Comparison of ENCODE assay signal across 12 mouse cellular contexts in genomic region chr1:180980464-180980863, GRCm38 (mm10). TPM values are rescaled to one million over a fixed set of nuclear protein-coding genes. Genes with fewer than 3 reads are reported as not detected.
DNase-seq lines count a peak whose midpoint lies in the region; ATAC-seq and TF ChIP-seq lines count a peak whose summit lies in the region.
"Had no signal": no experiment of that assay in that cellular context is flagged by ENCODE, and none has a peak within 500 bp of the region (broad histone marks: within the 10 kb centered on the region; RNA-seq: fewer than 3 reads in every experiment).

No protein-coding gene starts in this region.

- H3K36me3 ChIP-seq in lung, embryonic 15.5 days, result no peaks in the 10 kb centered on the region

- H3K4me3 ChIP-seq in lung, embryonic 15.5 days, result no peak overlapping the region
- H3K4me3 ChIP-seq in cortical plate, adult 2 months (ENCODE audit: insufficient read depth, low read length), result no peak overlapping the region

- no peaks in the 10 kb centered on the region for H3K4me1 ChIP-seq in lung, embryonic 15.5 days
- H3K4me1 ChIP-seq in cortical plate, adult 2 months (ENCODE audit: control insufficient read depth, insufficient read depth, low read length), result no peaks in the 10 kb centered on the region

- no peak overlapping the region for H3K9ac ChIP-seq in lung, embryonic 15.5 days
- H3K9ac ChIP-seq: hindbrain, embryonic 14.5 days had no signal

- H3K4me2 ChIP-seq in lung, embryonic 15.5 days, result no peak overlapping the region
- H3K4me2 ChIP-seq: hindbrain, embryonic 14.5 days had no signal

- no peaks in the 10 kb centered on the region for H3K27me3 ChIP-seq in lung, embryonic 15.5 days

- WGBS in lung, embryonic 15.5 days, result 63% methylated on average over 2 of the region's 2 CpGs

- no peak for TF ChIP-seq POLR2A in cortical plate, adult 2 months (IDR thresholded peaks at IDR 0.05; ENCODE audit: extremely low read depth, insufficient read depth, low read length)

- 0 out of 2 replicates have a peak, but pooled peaks have one; percentile 14 for ATAC-seq in lung, embryonic 15.5 days (ENCODE audit: borderline replicate concordance, extremely low read depth, low FRiP score, low TSS enrichment)
- peak; percentile 42; the same call in 1 of the 2 replicates for ATAC-seq in neutrophil, adult 5-6 weeks (ENCODE audit: extremely low read depth, insufficient number of reproducible peaks, low FRiP score, poor library complexity, severe bottlenecking)

- no peaks in the 10 kb centered on the region for H3K9me3 ChIP-seq in lung, embryonic 15.5 days

- 0 out of 2 replicates have a peak, but pooled peaks have one; percentile 8 for TF ChIP-seq CTCF in cortical plate, adult 2 months (IDR thresholded peaks at IDR 0.05; ENCODE audit: extremely low read depth, insufficient read depth, low read length)

- peak; percentile 18 for DNase-seq in embryo, embryonic 10 days (ENCODE audit: low spot score)
- no peak for DNase-seq in embryo, embryonic 11 days
- DNase-seq in lung, postnatal 25 days (ENCODE audit: low spot score), result no peak
- DNase-seq in Muller cell, postnatal 12 days (ENCODE audit: inconsistent ontology term), result no peak
- no peak for DNase-seq in right cerebral cortex, postnatal 10 days (ENCODE audit: low spot score in 2 of 2)
- DNase-seq: cerebellum, adult 11-12 months; layer of hippocampus, adult 9-11 months; right cerebral cortex, postnatal 4 days had no signal

- no peak overlapping the region for H3K27ac ChIP-seq in lung, embryonic 15.5 days
- H3K27ac ChIP-seq in cortical plate, adult 2 months (ENCODE audit: insufficient read depth, low read length), result no peak overlapping the region
- H3K27ac ChIP-seq: hindbrain, embryonic 14.5 days had no signal

RNA-seq across cellular contexts. Expression of gene Tmem63a, which starts 38.3 kb away (rescaled TPM):
- polyA plus RNA-seq in lung, embryonic 15.5 days (2015; fragmentation: Nextera tagmentation; extraction: Ambion mirVana), result 13.9 and 15.4 TPM in 2 replicates
- polyA plus RNA-seq in cortical plate, adult 2 months (2012; rRNA removed), result 48.2 and 64.1 TPM in 2 replicates
- total RNA-seq in neutrophil, adult 5-6 weeks (2017), result 14.9 and 15.8 TPM in 2 replicates

RNA-seq across cellular contexts. Expression of gene Ephx1, which starts 40.2 kb away (rescaled TPM):
- polyA plus RNA-seq in lung, embryonic 15.5 days (2015; fragmentation: Nextera tagmentation; extraction: Ambion mirVana), result 6.3 and 7.2 TPM in 2 replicates
- polyA plus RNA-seq in cortical plate, adult 2 months (2012; rRNA removed), result 30.5 and 37.7 TPM in 2 replicates
- total RNA-seq in neutrophil, adult 5-6 weeks (2017), result 50.7 and 59.5 TPM in 2 replicates

RNA-seq across cellular contexts. Expression of gene Lefty1, which starts 45.6 kb away (rescaled TPM):
- polyA plus RNA-seq in lung, embryonic 15.5 days (2015; fragmentation: Nextera tagmentation; extraction: Ambion mirVana), result 1.2 and 1.7 TPM in 2 replicates
- polyA plus RNA-seq in cortical plate, adult 2 months (2012; rRNA removed), result 1.5 and 8.1 TPM in 2 replicates
- total RNA-seq in neutrophil, adult 5-6 weeks (2017), result not detected in 2 replicates
